Mouse (Mus musculus): Measurements from ENCODE around the gene Mat2a. TPM values are rescaled to one million over a fixed set of nuclear protein-coding genes. Genes with fewer than 3 reads are reported as not detected.

Mat2a gene
- polyA plus RNA-seq, 1 experiment = 50.9 TPM

GRCm38 (mm10) chr6:72420901-72421300 is 18.5 kb downstream of the Mat2a start:
- 44% methylated on average over 10 of the region's 10 CpGs for WGBS
- DNase-seq (ENCODE audit: low read depth, low spot score) = no peak

GRCm38 (mm10) chr6:72419806-72420205 is 19.6 kb downstream of the Mat2a start:
- WGBS = 82% methylated on average over 1 of the region's 1 CpGs
- no peak for DNase-seq (ENCODE audit: low read depth, low spot score)

- no peak for DNase-seq (ENCODE audit: low read depth, low spot score)
- 92% methylated on average over 4 of the region's 4 CpGs for WGBS
These were observed 21.1 kb downstream of the Mat2a start for GRCm38 (mm10) chr6:72418279-72418678.

DNA sequence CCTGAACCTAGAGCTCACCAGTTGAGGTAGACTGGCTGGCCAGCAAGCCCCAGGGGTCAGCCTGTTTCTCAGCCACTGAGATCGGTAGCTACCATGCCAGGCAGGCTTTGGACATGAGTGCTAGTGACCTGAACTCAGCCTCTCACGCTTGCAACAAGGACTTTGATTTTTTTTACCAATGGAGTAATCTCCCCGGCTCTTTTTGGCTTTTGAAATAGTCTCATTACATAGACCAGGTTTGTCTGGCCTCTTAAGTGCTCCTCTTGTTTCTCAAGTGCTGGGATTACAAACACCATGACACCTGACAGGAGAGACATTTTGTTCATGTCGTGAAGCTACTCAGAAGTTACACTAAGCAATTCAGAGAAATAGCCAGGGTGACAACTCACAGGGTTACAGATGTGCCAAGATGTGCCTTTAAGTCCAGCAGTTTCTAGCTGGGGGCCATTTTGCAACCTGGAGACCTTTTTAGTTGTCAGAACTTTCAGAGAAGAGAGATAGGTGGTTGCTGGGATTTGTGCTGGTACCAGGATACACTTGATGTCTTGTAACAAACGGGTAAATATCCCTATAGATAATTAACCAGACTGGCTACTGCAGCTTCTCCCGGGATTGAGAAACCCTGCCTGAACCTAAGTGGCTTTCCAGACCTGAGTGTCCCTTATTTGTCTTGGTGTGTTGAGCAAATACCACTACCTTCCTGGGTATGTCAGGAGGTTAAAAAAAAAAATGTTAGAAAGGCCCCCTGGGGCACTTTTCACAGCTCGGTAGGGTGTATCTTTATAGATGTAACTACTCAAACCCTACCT is 23.2 kb downstream of the Mat2a start:
- WGBS = 36% methylated on average over 7 of the region's 7 CpGs
- DNase-seq (ENCODE audit: low read depth, low spot score) = no peak

DNA sequence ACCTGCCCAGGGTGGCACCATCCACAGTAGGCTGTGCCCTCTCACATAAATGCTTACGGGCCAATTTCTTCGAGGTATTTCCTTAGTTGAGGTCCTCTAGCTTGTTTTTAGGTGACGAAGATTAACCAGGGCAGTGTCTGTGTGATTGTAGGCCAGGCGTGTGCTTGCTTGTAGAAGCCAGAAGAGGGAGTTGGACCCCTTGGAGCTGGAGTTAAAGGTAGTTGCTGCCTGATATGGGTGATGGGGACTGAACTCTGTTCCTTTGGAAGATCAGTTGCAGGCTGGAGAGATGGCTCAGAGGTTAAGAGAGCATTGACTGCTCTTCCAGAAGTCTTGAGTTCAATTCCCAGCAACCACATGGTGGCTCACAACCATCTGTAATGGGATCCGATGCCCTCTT is 24.2 kb downstream of the Mat2a start:
- DNase-seq (ENCODE audit: low read depth, low spot score) = no peak
- WGBS = 53% methylated on average over 5 of the region's 5 CpGs

- DNase-seq (ENCODE audit: low read depth, low spot score) = peak; percentile 85
- WGBS = under 1% methylated on average over 33 of the region's 33 CpGs
These were observed 25.1 kb downstream of the Mat2a start, which contains the start of gene Ggcx for GRCm38 (mm10) chr6:72414076-72414756. Gene Ggcx (plus strand): TSS chr6:72414308.

DNA sequence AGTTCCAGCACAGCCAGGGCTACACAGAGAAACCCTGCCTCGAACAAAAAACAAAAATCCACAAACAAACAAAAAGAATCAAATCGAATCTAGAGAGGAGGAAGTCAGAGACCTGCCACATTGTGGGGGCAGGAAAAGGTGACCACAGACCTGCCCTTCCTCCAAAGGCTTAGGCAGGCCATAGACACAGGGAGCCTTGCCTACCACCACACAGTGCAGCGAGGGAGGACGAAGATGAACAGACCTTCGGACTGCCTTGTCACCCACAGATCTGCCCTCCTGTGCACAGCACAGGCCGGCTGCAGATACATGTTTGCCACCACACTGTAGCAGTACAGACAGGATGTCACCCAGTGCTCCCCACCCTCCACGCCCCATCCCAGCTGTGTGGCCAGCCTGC is 28.8 kb downstream of the Mat2a start:
- DNase-seq (ENCODE audit: low read depth, low spot score) = no peak
- 80% methylated on average over 7 of the region's 7 CpGs for WGBS

DNA sequence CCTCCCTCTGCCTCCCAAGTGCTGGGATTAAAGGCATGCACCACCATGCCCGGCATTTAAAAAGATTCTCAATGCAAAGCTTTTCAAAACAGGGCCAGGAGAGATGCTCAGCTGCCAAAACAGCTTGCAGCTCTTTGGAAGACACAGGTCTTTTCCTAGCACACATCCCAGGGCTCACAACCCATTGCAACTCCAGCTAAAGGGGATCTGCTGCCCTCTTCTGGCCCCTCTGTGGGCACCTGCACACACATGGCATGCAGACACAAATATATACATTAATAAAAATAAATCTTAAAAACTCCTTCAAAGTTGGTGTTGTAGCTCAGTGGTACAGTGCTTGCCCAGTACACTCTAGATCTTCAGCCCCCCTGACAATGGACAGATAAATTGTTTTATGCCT is 29.4 kb downstream of the Mat2a start:
- no peak for DNase-seq (ENCODE audit: low read depth, low spot score)
- WGBS = 19% methylated on average over 1 of the region's 1 CpGs

- DNase-seq (ENCODE audit: low read depth, low spot score) = no peak
- 10% methylated on average over 3 of the region's 3 CpGs for WGBS
These were observed 29.8 kb downstream of the Mat2a start for GRCm38 (mm10) chr6:72409567-72409966.

GRCm38 (mm10) chr6:72407119-72407518 is 32.2 kb downstream of the Mat2a start:
- no peak for DNase-seq (ENCODE audit: low read depth, low spot score)

DNA sequence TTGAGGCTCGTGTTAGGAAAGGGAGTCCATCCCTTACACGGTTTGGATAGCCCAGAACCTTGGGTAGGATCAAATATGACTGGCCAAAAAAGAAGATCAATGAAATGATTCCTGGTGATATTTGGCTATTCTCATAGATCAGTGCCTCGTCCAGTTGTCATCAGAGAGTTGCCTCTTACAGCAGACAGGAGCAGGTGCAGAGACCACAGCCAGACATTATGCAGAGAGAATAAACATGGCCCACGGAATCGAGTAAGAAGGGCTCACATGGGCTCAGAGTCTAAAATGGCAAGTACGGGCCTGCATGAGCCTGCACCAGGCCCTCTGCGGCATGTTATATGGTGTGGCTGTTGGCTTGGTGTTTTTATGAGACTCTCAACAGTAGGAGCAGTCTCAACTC is 34.0 kb downstream of the Mat2a start:
- WGBS = 84% methylated on average over 7 of the region's 7 CpGs
- DNase-seq (ENCODE audit: low read depth, low spot score) = no peak

More at GRCm38 (mm10) chr6:72407119-72407518, 32.2 kb downstream of the Mat2a start:
- 2% methylated on average over 5 of the region's 5 CpGs for WGBS

GRCm38 (mm10) chr6:72401875-72402274 is 37.5 kb downstream of the Mat2a start:
- no peak for DNase-seq (ENCODE audit: low read depth, low spot score)
- 11% methylated on average over 7 of the region's 7 CpGs for WGBS

GRCm38 (mm10) chr6:72399967-72400366 is 39.4 kb downstream of the Mat2a start:
- no peak for DNase-seq (ENCODE audit: low read depth, low spot score)
- 53% methylated on average over 2 of the region's 2 CpGs for WGBS

DNA sequence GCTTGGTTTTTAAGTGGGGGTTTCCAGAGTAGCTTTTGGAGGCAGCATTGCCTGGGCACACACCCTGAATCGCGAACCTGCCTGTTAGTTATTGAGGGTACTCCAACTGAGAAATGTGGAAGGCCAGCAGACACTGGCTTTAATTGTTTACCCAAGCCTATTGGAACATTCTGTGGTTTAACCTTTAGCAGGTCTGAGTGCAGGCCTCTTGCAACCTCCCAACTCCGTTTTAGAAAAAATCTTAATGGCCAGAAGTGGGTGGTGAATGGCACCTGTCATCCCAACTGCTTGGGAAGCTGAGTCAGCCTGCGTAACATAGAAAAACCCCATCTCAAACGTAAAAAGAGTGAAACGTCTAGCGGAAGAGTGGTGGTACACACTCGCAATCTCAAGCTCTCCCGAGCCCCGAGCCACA is 42.5 kb downstream of the Mat2a start:
- no peak for DNase-seq (ENCODE audit: low read depth, low spot score)
- WGBS = 72% methylated on average over 10 of the region's 10 CpGs

- 92% methylated on average over 5 of the region's 5 CpGs for WGBS
- DNase-seq (ENCODE audit: low read depth, low spot score) = no peak
These were observed 47.0 kb downstream of the Mat2a start for GRCm38 (mm10) chr6:72392341-72392740.

- WGBS = 19% methylated on average over 12 of the region's 12 CpGs
- no peak for DNase-seq (ENCODE audit: low read depth, low spot score)
These were observed 48.4 kb downstream of the Mat2a start for GRCm38 (mm10) chr6:72390795-72391521.

- under 1% methylated on average over 33 of the region's 33 CpGs for WGBS
These were observed 49.2 kb downstream of the Mat2a start, which contains the start of gene Vamp8 for GRCm38 (mm10) chr6:72389941-72390771. Gene Vamp8 (minus strand): TSS chr6:72390703.

GRCm38 (mm10) chr6:72389471-72389940 is 49.9 kb downstream of the Mat2a start:
- DNase-seq (ENCODE audit: low read depth, low spot score) = no peak
- 1% methylated on average over 13 of the region's 13 CpGs for WGBS

More at GRCm38 (mm10) chr6:72389941-72390771, 49.2 kb downstream of the Mat2a start, which contains the start of gene Vamp8:
- peak; percentile 74 for DNase-seq (ENCODE audit: low read depth, low spot score)

DNA sequence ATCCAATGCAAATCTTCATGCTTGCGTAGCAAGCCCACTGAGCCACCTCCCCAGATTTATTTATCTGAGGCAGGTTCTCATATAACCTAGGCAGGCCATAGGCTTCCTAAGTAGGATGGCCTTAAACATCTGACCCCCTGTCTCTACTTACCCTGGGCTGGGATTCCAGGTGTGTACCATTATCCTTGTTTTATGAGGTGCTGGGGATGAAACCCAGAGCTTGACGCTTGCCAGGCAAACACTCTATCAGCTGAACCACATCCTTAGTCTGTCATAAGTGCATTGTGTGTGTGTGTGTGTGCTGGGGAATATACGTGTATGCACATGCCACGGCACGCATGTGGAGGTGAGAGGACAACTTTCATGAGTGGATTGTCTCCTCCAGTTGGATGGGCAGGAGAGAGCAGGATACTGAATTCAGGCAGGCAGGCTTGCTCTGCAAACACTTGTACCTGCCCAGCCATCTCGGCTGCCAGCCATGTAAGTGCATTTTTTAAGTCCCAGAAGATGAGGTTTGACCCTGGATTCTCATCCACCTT is 50.5 kb downstream of the Mat2a start:
- DNase-seq (ENCODE audit: low read depth, low spot score) = no peak
- WGBS = 63% methylated on average over 6 of the region's 6 CpGs
